Mouse (Mus musculus) adrenal gland, adult 10 weeks (tissue): Measurements from ENCODE around the gene Obox3. TPM values are rescaled to one million over a fixed set of nuclear protein-coding genes. Genes with fewer than 3 reads are reported as not detected.

Experiments used
- polyA plus RNA-seq: library from polyadenylated mRNA; stranded (reverse); fragments of 350-450 nt; fragmentation: Illumina TruSeq; extraction: RNeasy Lipid Tissue Mini Kit (QIAGEN cat#74804); gene quantifications from one replicate; pipeline ENCODE4 v1.2.3, GENCODE M21; 2014; ENCODE audit warnings: low read depth, low replicate concordance

Gene Obox3
- not detected for polyA plus RNA-seq

GRCm38 (mm10) chr7:15639802-15640201 lies at the start of gene Obox3:
Gene Obox3, minus strand, starts transcription at chr7:15639902.

Other genes starting within 250 kb of the Obox3 start
- not detected for gene Obox5, start 110.2 kb upstream of the Obox3 start, polyA plus RNA-seq
- gene Obox6, start 199.8 kb upstream of the Obox3 start, polyA plus RNA-seq = not detected
- not detected for gene Crx, start 240.1 kb upstream of the Obox3 start, polyA plus RNA-seq
- not detected for gene Crxos, start 242.7 kb upstream of the Obox3 start, polyA plus RNA-seq